Mouse (Mus musculus) CH12.LX (cell line): ENCODE results near the gene Hprt. TPM values are rescaled to one million over a fixed set of nuclear protein-coding genes. Genes with fewer than 3 reads are reported as not detected.
"Not testable (repeated sequence)": the region's sequence is repeated elsewhere in the genome, so short reads cannot be mapped to it uniquely, and the experiment has no call there.

ENCODE experiments used
- DNase-seq: peaks from one replicate; pipeline ENCODE4 v3.0.0-alpha.2; 2013; ENCODE audit errors: extremely low read depth
- H3K27ac ChIP-seq: 2 replicates; pipeline ENCODE4 v1.5.1; 2012; ENCODE audit warnings: low read depth, mild to moderate bottlenecking, control low read depth, moderate library complexity; ENCODE audit not compliant: insufficient read depth
- H3K27me3 ChIP-seq: replicated peaks from 2 replicates; pipeline ENCODE3; 2012; ENCODE audit warnings: inconsistent platforms
- H3K36me3 ChIP-seq, 2 experiments: replicated peaks in 1 of 2; 2 replicates each; pipeline versions ENCODE3 to v1.6.1; 2012; ENCODE audit warnings: inconsistent platforms in 1 of 2, low read length in 1 of 2, mild to moderate bottlenecking in 1 of 2, mixed read lengths in 1 of 2, moderate library complexity in 1 of 2; ENCODE audit not compliant: control insufficient read depth in 1 of 2, insufficient read depth in 1 of 2
- H3K4me1 ChIP-seq, 2 experiments: 2 replicates each; pipeline ENCODE4 v1.6.1; 2012; ENCODE audit warnings: inconsistent platforms in 1 of 2, moderate library complexity in 1 of 2; ENCODE audit not compliant: insufficient read depth in 2 of 2, control insufficient read depth in 1 of 2
- H3K4me2 ChIP-seq: 2 replicates; pipeline ENCODE4 v1.6.1; 2012; ENCODE audit warnings: low read depth, mild to moderate bottlenecking, control low read depth; ENCODE audit not compliant: poor library complexity, insufficient read depth, severe bottlenecking
- H3K4me3 ChIP-seq, 3 experiments: fragments of 150-350 bp in 1 of 3; sonication (generic) in 1 of 3; replicated peaks in 1 of 3; 2 replicates each; pipeline versions ENCODE3 to v1.5.1; 2011 to 2012; ENCODE audit warnings: low read depth in 2 of 3, low read length in 2 of 3, mild to moderate bottlenecking in 2 of 3, moderate library complexity in 2 of 3, control low read depth in 1 of 3, improper control_type of control experiment in 1 of 3, inconsistent platforms in 1 of 3, mixed read lengths in 1 of 3; ENCODE audit not compliant: poor library complexity in 1 of 3
- H3K79me2 ChIP-seq: replicated peaks from 2 replicates; pipeline ENCODE4 v1.6.1; 2012; ENCODE audit warnings: mild to moderate bottlenecking, moderate library complexity; ENCODE audit not compliant: control insufficient read depth, poor library complexity, insufficient read depth, severe bottlenecking; ENCODE audit errors: extremely low read depth
- H3K9ac ChIP-seq: 2 replicates; pipeline ENCODE4 v1.6.1; 2012; ENCODE audit warnings: low read depth, mild to moderate bottlenecking, control low read depth, moderate library complexity; ENCODE audit not compliant: insufficient read depth
- H3K9me3 ChIP-seq: replicated peaks from 2 replicates; pipeline ENCODE3; 2012; ENCODE audit warnings: low read length, inconsistent platforms, mixed read lengths
- BHLHE40 ChIP-seq: IDR thresholded peaks from 2 replicates; pipeline ENCODE4 v1.6.1; 2011; ENCODE audit warnings: mild to moderate bottlenecking, low read depth, low read length, improper control_type of control experiment
- CHD1 ChIP-seq: IDR thresholded peaks from 2 replicates; pipeline ENCODE4 v1.6.1; 2012; ENCODE audit warnings: low read depth, low read length, improper control_type of control experiment, inconsistent platforms
- CHD2 ChIP-seq: IDR thresholded peaks from 2 replicates; pipeline ENCODE4 v1.6.1; 2011; ENCODE audit warnings: low read length, improper control_type of control experiment
- CTCF ChIP-seq, 2 experiments: IDR thresholded peaks in 1 of 2; conservative IDR thresholded peaks in 1 of 2; 2 replicates each; pipeline ENCODE4 v1.5.1; 2011 to 2012; ENCODE audit warnings: low read depth in 2 of 2, low read length in 2 of 2, improper control_type of control experiment in 1 of 2, inconsistent platforms in 1 of 2, mild to moderate bottlenecking in 1 of 2, moderate library complexity in 1 of 2
- ETS1 ChIP-seq: conservative IDR thresholded peaks from 2 replicates; pipeline ENCODE4 v1.6.1; 2012; ENCODE audit warnings: low read depth, mild to moderate bottlenecking, inconsistent platforms, low read length, improper control_type of control experiment, moderate library complexity
- IRF4 ChIP-seq: IDR thresholded peaks from 2 replicates; pipeline ENCODE4 v1.6.1; 2014; ENCODE audit warnings: low read depth, mild to moderate bottlenecking, inconsistent platforms, low read length, improper control_type of control experiment
- MAX ChIP-seq: IDR thresholded peaks from 2 replicates; pipeline ENCODE4 v1.6.1; 2011; ENCODE audit warnings: low read length, improper control_type of control experiment
- MYC ChIP-seq: IDR thresholded peaks from 2 replicates; pipeline ENCODE4 v1.6.1; 2011; ENCODE audit warnings: low read depth, mild to moderate bottlenecking, improper control_type of control experiment, low read length
- POLR2A ChIP-seq: IDR thresholded peaks from 2 replicates; pipeline ENCODE4 v1.6.1; 2011; ENCODE audit warnings: low read depth, mild to moderate bottlenecking, improper control_type of control experiment, low read length
- RAD21 ChIP-seq: IDR thresholded peaks from 2 replicates; pipeline ENCODE4 v1.6.1; 2011; ENCODE audit warnings: low read depth, mild to moderate bottlenecking, low read length, improper control_type of control experiment, moderate library complexity
- USF2 ChIP-seq: conservative IDR thresholded peaks from 2 replicates; pipeline ENCODE4 v1.6.1; 2011; ENCODE audit warnings: low read depth, low read length, improper control_type of control experiment
- ZC3H11A ChIP-seq: IDR thresholded peaks from 2 replicates; pipeline ENCODE4 v1.6.1; 2012; ENCODE audit warnings: low read depth, mild to moderate bottlenecking, inconsistent platforms, low read length, improper control_type of control experiment
- ZKSCAN1 ChIP-seq: IDR thresholded peaks from 2 replicates; pipeline ENCODE4 v1.6.1; 2012; ENCODE audit warnings: low read depth, inconsistent platforms, low read length, improper control_type of control experiment, borderline replicate concordance
- dilution Hi-C: fragments of 300-500 bp; cut with MboI; formaldehyde crosslinking; loops from 2 replicates; pipeline ENCODE4 v1.14.3; 2020; ENCODE audit warnings: low sequenced_read_pairs; ENCODE audit not compliant: extremely low pct_unique_long_range_greater_than_20kb, extremely low pct_ligation_motif_present
- in situ Hi-C: fragments of 300-500 bp; cut with MboI; formaldehyde crosslinking; loops from 3 replicates; pipeline ENCODE4 v1.14.3; 2019; ENCODE audit warnings: low sequenced_read_pairs, low pct_ligation_motif_present, low pct_unique_long_range_greater_than_20kb, mixed read lengths
- polyA plus RNA-seq: library from polyadenylated mRNA; unstranded; fragments of >175 nt; gene quantifications from 2 replicates; pipeline ENCODE4 v1.2.1, GENCODE M21; 2012; ENCODE audit warnings: low read depth; ENCODE audit not compliant: insufficient read length
- total RNA-seq, 2 experiments: library from RNA; depleted of rRNA; stranded (reverse); fragments of 300-350 nt in 1 of 2; fragments of >200 nt in 1 of 2; gene quantifications; 2 replicates each; pipeline ENCODE4 v1.2.3; 2012 to 2014

Gene Hprt
- total and polyA plus RNA-seq, 3 experiments, result 200 to 525 (median 355) TPM

- Histone ChIP-seq H3K36me3 (peaks cover 3 to 23% of the 10 kb centered on the region in 2 experiments), H3K79me2 (peaks cover 46% of the 10 kb centered on the region)
- in situ Hi-C loops, H3K4me1 ChIP-seq, H3K4me3 ChIP-seq, H3K9me3 ChIP-seq, DNase-seq, H3K9ac ChIP-seq, H3K27ac ChIP-seq, dilution Hi-C loops, H3K4me2 ChIP-seq, H3K27me3 ChIP-seq: not testable (repeated sequence)
- peak; percentile 42 for TF ChIP-seq BHLHE40
Observed at GRCm38 (mm10) chrX:52994726-52995125, 6.8 kb downstream of the Hprt start.

GRCm38 (mm10) chrX:53004887-53005286 is 16.9 kb downstream of the Hprt start:
- H3K36me3 ChIP-seq, result peaks cover 11 to 47% of the 10 kb centered on the region in 2 experiments
- H3K9ac ChIP-seq, DNase-seq, H3K4me3 ChIP-seq, H3K27me3 ChIP-seq, H3K9me3 ChIP-seq, H3K4me1 ChIP-seq, H3K79me2 ChIP-seq, H3K4me2 ChIP-seq, dilution Hi-C loops, H3K27ac ChIP-seq: not testable (repeated sequence)
- peak in 1 of 2 experiments; percentile 46; a peak in 2 of 4 replicates for TF ChIP-seq CTCF (conservative IDR thresholded peaks at IDR 0.05 in 1 of 2, IDR thresholded peaks at IDR 0.05 in 1 of 2; ENCODE audit: low read depth in 2 of 2, low read length in 2 of 2)
- in situ Hi-C loops, result loop anchor here (25.0 kb wide), 1 partner anchor 257 kb away; the partner anchor contains the start of genes Fam122b and Fam122c

- Histone ChIP-seq H3K4me3 (no peak overlapping the region), H3K9ac (no peak overlapping the region)
- peak; percentile 69 for DNase-seq
Observed at GRCm38 (mm10) chrX:53006062-53006461, 18.1 kb downstream of the Hprt start.

More at GRCm38 (mm10) chrX:53006062-53006461, 18.1 kb downstream of the Hprt start:
- Histone ChIP-seq H3K27ac (no peak overlapping the region), H3K27me3 (no peaks in the 10 kb centered on the region), H3K4me2 (no peak overlapping the region), H3K79me2 (peaks cover 2% of the 10 kb centered on the region; the same call in 1 of the 2 replicates), H3K4me1 (no peaks in the 10 kb centered on the region), H3K36me3 (peaks cover 9 to 48% of the 10 kb centered on the region in 2 experiments), H3K9me3 (no peaks in the 10 kb centered on the region)
- in situ Hi-C loops, result loop anchor here (25.0 kb wide), 1 partner anchor 256 kb away; the partner anchor contains the start of genes Fam122b and Fam122c
- no peak for TF ChIP-seq CHD1
- TF ChIP-seq ZKSCAN1, result no peak
- no peak for TF ChIP-seq POLR2A
- TF ChIP-seq MYC, result no peak
- TF ChIP-seq USF2, result no peak
- no peak for TF ChIP-seq IRF4
- TF ChIP-seq CTCF (conservative IDR thresholded peaks at IDR 0.05 in 1 of 2, IDR thresholded peaks at IDR 0.05 in 1 of 2; ENCODE audit: low read depth in 2 of 2, low read length in 2 of 2), result peak; percentile 46 to 54; a peak in 3 of 4 replicates
- no peak for TF ChIP-seq CHD2
- TF ChIP-seq ETS1, result no peak
- TF ChIP-seq RAD21, result peak; percentile 34
- TF ChIP-seq BHLHE40, result no peak
- TF ChIP-seq ZC3H11A, result no peak
- TF ChIP-seq MAX, result no peak
- dilution Hi-C loops, result no loop called here
